Mouse (Mus musculus) megakaryocyte, embryonic 14.5 days (primary cell): Measurements from ENCODE around the gene Tmem199.
"Not testable (repeated sequence)": the region's sequence is repeated elsewhere in the genome, so short reads cannot be mapped to it uniquely, and the experiment has no call there.

ENCODE experiments used
- FLI1 ChIP-seq: IDR thresholded peaks from 2 replicates; pipeline ENCODE4 v1.6.1; 2012; ENCODE audit warnings: low read length, inconsistent platforms, mixed read lengths
- GATA1 ChIP-seq: IDR thresholded peaks from 3 replicates; pipeline ENCODE4 v1.6.1; 2012; ENCODE audit warnings: mixed read lengths, low read length, inconsistent platforms, borderline replicate concordance

- TF ChIP-seq GATA1, FLI1: not testable (repeated sequence)
These were observed 19.5 kb upstream of the Tmem199 start for GRCm38 (mm10) chr11:78531515-78531914.
